Mouse (Mus musculus): ENCODE data around the gene Zfp451. TPM values are rescaled to one million over a fixed set of nuclear protein-coding genes. Genes with fewer than 3 reads are reported as not detected.
"Not testable (repeated sequence)": the region's sequence is repeated elsewhere in the genome, so short reads cannot be mapped to it uniquely, and the experiment has no call there.

The Zfp451 gene
- polyA plus RNA-seq, 1 experiment from 2014 or later = 55.6 TPM

- Histone ChIP-seq H3K36me3 (replicated peaks) (peaks cover 5% of the 10 kb centered on the region; the same call in 1 of the 2 replicates), H3K9me3 (no peaks in the 10 kb centered on the region), H3K4me2 (peak overlapping the region; percentile 86), H3K9ac (no peak overlapping the region), H3K4me3 (replicated peaks) (no peak overlapping the region), H3K27me3 (no peaks in the 10 kb centered on the region), H3K4me1 (peaks cover 18% of the 10 kb centered on the region), H3K27ac (no peak overlapping the region)
- 83% methylated on average over 7 of the region's 7 CpGs for WGBS
- no peak for ATAC-seq (ENCODE audit: low FRiP score)
These were observed 58.6 kb downstream of the Zfp451 start for GRCm38 (mm10) chr1:33755799-33756198.

- Histone ChIP-seq H3K4me3 (replicated peaks) (no peak overlapping the region), H3K27me3 (no peaks in the 10 kb centered on the region), H3K4me1 (peaks cover 18% of the 10 kb centered on the region), H3K4me2 (no peak overlapping the region), H3K9ac (no peak overlapping the region), H3K9me3 (no peaks in the 10 kb centered on the region), H3K36me3 (replicated peaks) (peaks cover under 1% of the 10 kb centered on the region; the same call in 1 of the 2 replicates), H3K27ac (no peak overlapping the region)
- WGBS = 86% methylated on average over 21 of the region's 21 CpGs
- ATAC-seq (ENCODE audit: low FRiP score) = no peak
These were observed 59.2 kb downstream of the Zfp451 start for GRCm38 (mm10) chr1:33754965-33755735.

- no peak for ATAC-seq (ENCODE audit: low FRiP score)
- H3K4me3 ChIP-seq (replicated peaks) = no peak overlapping the region
- no peak overlapping the region for H3K9ac ChIP-seq
- no peak overlapping the region for H3K4me2 ChIP-seq
- H3K27ac ChIP-seq = no peak overlapping the region
- H3K27me3 ChIP-seq = no peaks in the 10 kb centered on the region
- H3K36me3 ChIP-seq (replicated peaks) = no peaks in the 10 kb centered on the region
- H3K4me1 ChIP-seq = peaks cover 18% of the 10 kb centered on the region
- H3K9me3 ChIP-seq = peaks cover 2% of the 10 kb centered on the region; the same call in 1 of the 2 replicates
- 93% methylated on average over 17 of the region's 17 CpGs for WGBS
These were observed 60.3 kb downstream of the Zfp451 start for GRCm38 (mm10) chr1:33754089-33754488.

- Histone ChIP-seq H3K27me3 (no peaks in the 10 kb centered on the region), H3K36me3 (replicated peaks) (peaks cover 5% of the 10 kb centered on the region; the same call in 1 of the 2 replicates)
- peak; percentile 70; the same call in 1 of the 2 replicates for ATAC-seq (ENCODE audit: low FRiP score)
These were observed 63.1 kb downstream of the Zfp451 start for GRCm38 (mm10) chr1:33751283-33751682.

GRCm38 (mm10) chr1:33749709-33750108 lies 64.7 kb downstream of the Zfp451 start:
- H3K9me3 ChIP-seq; H3K27me3 ChIP-seq; H3K27ac ChIP-seq; H3K4me3 ChIP-seq (replicated peaks); H3K4me2 ChIP-seq; H3K9ac ChIP-seq; H3K4me1 ChIP-seq; ATAC-seq (ENCODE audit: low FRiP score): not testable (repeated sequence)
- WGBS = 90% methylated on average over 3 of the region's 4 CpGs
- H3K36me3 ChIP-seq (replicated peaks) = peaks cover 13% of the 10 kb centered on the region; the same call in 1 of the 2 replicates

More at GRCm38 (mm10) chr1:33751283-33751682, 63.1 kb downstream of the Zfp451 start:
- H3K9ac ChIP-seq = no peak overlapping the region
- H3K9me3 ChIP-seq = peaks cover 3% of the 10 kb centered on the region; the same call in 1 of the 2 replicates
- H3K4me2 ChIP-seq = no peak overlapping the region
- no peak overlapping the region for H3K4me3 ChIP-seq (replicated peaks)
- H3K4me1 ChIP-seq = peaks cover 6% of the 10 kb centered on the region
- 74% methylated on average over 10 of the region's 10 CpGs for WGBS
- H3K27ac ChIP-seq = no peak overlapping the region

- Histone ChIP-seq H3K4me2 (no peak overlapping the region), H3K9me3 (peaks cover 3% of the 10 kb centered on the region; the same call in 1 of the 2 replicates), H3K36me3 (replicated peaks) (peaks cover 13% of the 10 kb centered on the region; the same call in 1 of the 2 replicates), H3K27me3 (no peaks in the 10 kb centered on the region), H3K9ac (no peak overlapping the region), H3K4me1 (no peaks in the 10 kb centered on the region), H3K27ac (no peak overlapping the region), H3K4me3 (replicated peaks) (no peak overlapping the region)
- 96% methylated on average over 11 of the region's 11 CpGs for WGBS
- ATAC-seq (ENCODE audit: low FRiP score) = no peak
These were observed 65.3 kb downstream of the Zfp451 start for GRCm38 (mm10) chr1:33749109-33749508.

- H3K4me2 ChIP-seq = no peak overlapping the region
- H3K9me3 ChIP-seq = peaks cover 3% of the 10 kb centered on the region; the same call in 1 of the 2 replicates
- no peak overlapping the region for H3K9ac ChIP-seq
- no peaks in the 10 kb centered on the region for H3K4me1 ChIP-seq
- H3K27ac ChIP-seq = no peak overlapping the region
- WGBS = 93% methylated on average over 4 of the region's 4 CpGs
- no peak for ATAC-seq (ENCODE audit: low FRiP score)
- peaks cover 22% of the 10 kb centered on the region; the same call in 1 of the 2 replicates for H3K36me3 ChIP-seq (replicated peaks)
- H3K27me3 ChIP-seq = no peaks in the 10 kb centered on the region
- no peak overlapping the region for H3K4me3 ChIP-seq (replicated peaks)
These were observed 68.5 kb downstream of the Zfp451 start for GRCm38 (mm10) chr1:33745901-33746300.

- peaks cover 30% of the 10 kb centered on the region for H3K36me3 ChIP-seq (replicated peaks)
- not testable (repeated sequence) for H3K9me3 ChIP-seq; ATAC-seq (ENCODE audit: low FRiP score); H3K4me2 ChIP-seq; H3K27ac ChIP-seq; H3K4me1 ChIP-seq; H3K9ac ChIP-seq; H3K4me3 ChIP-seq (replicated peaks); H3K27me3 ChIP-seq
- 95% methylated on average over 8 of the region's 9 CpGs for WGBS
These were observed 69.6 kb downstream of the Zfp451 start for GRCm38 (mm10) chr1:33744815-33745214.

GRCm38 (mm10) chr1:33742903-33743302 lies 71.5 kb downstream of the Zfp451 start:
- WGBS = 24% methylated on average over 8 of the region's 8 CpGs
- Histone ChIP-seq H3K9ac (no peak overlapping the region), H3K36me3 (replicated peaks) (peaks cover 40% of the 10 kb centered on the region)

GRCm38 (mm10) chr1:33739302-33739701 lies 75.1 kb downstream of the Zfp451 start:
- no peaks in the 10 kb centered on the region for H3K4me1 ChIP-seq
- no peaks in the 10 kb centered on the region for H3K9me3 ChIP-seq
- 35% methylated on average over 12 of the region's 12 CpGs for WGBS
- H3K27ac ChIP-seq = no peak overlapping the region
- H3K9ac ChIP-seq = no peak overlapping the region
- ATAC-seq (ENCODE audit: low FRiP score) = peak; percentile 80
- H3K4me2 ChIP-seq = no peak overlapping the region
- H3K36me3 ChIP-seq (replicated peaks) = peaks cover 63% of the 10 kb centered on the region
- H3K27me3 ChIP-seq = no peaks in the 10 kb centered on the region
- no peak overlapping the region for H3K4me3 ChIP-seq (replicated peaks)

More at GRCm38 (mm10) chr1:33742903-33743302, 71.5 kb downstream of the Zfp451 start:
- Histone ChIP-seq H3K4me1 (no peaks in the 10 kb centered on the region), H3K27ac (no peak overlapping the region), H3K9me3 (no peaks in the 10 kb centered on the region), H3K27me3 (no peaks in the 10 kb centered on the region), H3K4me3 (replicated peaks) (no peak overlapping the region), H3K4me2 (no peak overlapping the region)
- no peak for ATAC-seq (ENCODE audit: low FRiP score)

- no peak; the same call in 1 of the 2 replicates for ATAC-seq (ENCODE audit: low FRiP score)
- peaks cover 66% of the 10 kb centered on the region for H3K36me3 ChIP-seq (replicated peaks)
- no peaks in the 10 kb centered on the region for H3K27me3 ChIP-seq
- no peak overlapping the region for H3K27ac ChIP-seq
- H3K4me2 ChIP-seq = no peak overlapping the region
- H3K4me1 ChIP-seq = no peaks in the 10 kb centered on the region
- no peak overlapping the region for H3K9ac ChIP-seq
- WGBS = 91% methylated on average over 11 of the region's 11 CpGs
- H3K4me3 ChIP-seq (replicated peaks) = no peak overlapping the region
- H3K9me3 ChIP-seq = no peaks in the 10 kb centered on the region
These were observed 75.6 kb downstream of the Zfp451 start for GRCm38 (mm10) chr1:33738681-33739278.

- no peak overlapping the region for H3K4me2 ChIP-seq
- no peak overlapping the region for H3K4me3 ChIP-seq (replicated peaks)
- H3K9ac ChIP-seq = no peak overlapping the region
- no peaks in the 10 kb centered on the region for H3K27me3 ChIP-seq
- 87% methylated on average over 11 of the region's 11 CpGs for WGBS
- no peak overlapping the region for H3K27ac ChIP-seq
- no peak for ATAC-seq (ENCODE audit: low FRiP score)
- H3K36me3 ChIP-seq (replicated peaks) = peaks cover 71% of the 10 kb centered on the region
- H3K4me1 ChIP-seq = no peaks in the 10 kb centered on the region
- no peaks in the 10 kb centered on the region for H3K9me3 ChIP-seq
These were observed 76.1 kb downstream of the Zfp451 start for GRCm38 (mm10) chr1:33738281-33738680.

Measured in forebrain, embryonic 12.5 days (tissue).